Mouse (Mus musculus) adrenal gland, adult 10 weeks (tissue): Measurements from ENCODE around the gene Syncrip. TPM values are rescaled to one million over a fixed set of nuclear protein-coding genes. Genes with fewer than 3 reads are reported as not detected.

ENCODE experiments used
- polyA plus RNA-seq: library from polyadenylated mRNA; stranded (reverse); fragments of 350-450 nt; fragmentation: Illumina TruSeq; extraction: RNeasy Lipid Tissue Mini Kit (QIAGEN cat#74804); gene quantifications from one replicate; pipeline ENCODE4 v1.2.3, GENCODE M21; 2014; ENCODE audit warnings: low read depth, low replicate concordance

Gene Syncrip
- 306 TPM for polyA plus RNA-seq

GRCm38 (mm10) chr9:88482230-88482828 lies at the start of gene Syncrip:
Gene Syncrip (minus strand): TSS chr9:88482574.

GRCm38 (mm10) chr9:88438555-88439237 lies 43.7 kb downstream of the Syncrip start, which contains the start of gene Snx14:
Gene Snx14 (minus strand): TSS chr9:88438958.

Other genes starting within 250 kb of the Syncrip start
- 7.7 TPM for gene Nt5e, start 155.4 kb downstream of the Syncrip start, polyA plus RNA-seq
- gene Snx14, start 43.6 kb downstream of the Syncrip start, polyA plus RNA-seq = 155 TPM
- 2.9 TPM for gene Gm20537, start 26.0 kb downstream of the Syncrip start, polyA plus RNA-seq
- 19.1 TPM for gene Zfp949, start 65.4 kb upstream of the Syncrip start, polyA plus RNA-seq
- not detected for gene Trim43a, start 98.3 kb upstream of the Syncrip start, polyA plus RNA-seq
- 39.0 TPM for gene Mthfsl, start 237.7 kb upstream of the Syncrip start, polyA plus RNA-seq
- gene Bcl2a1d, start 249.3 kb upstream of the Syncrip start, polyA plus RNA-seq = 4.3 TPM